Comparison of ENCODE assay signal across 8 mouse cellular contexts in genomic region chr13:34873801-34874681, GRCm38 (mm10). TPM values are rescaled to one million over a fixed set of nuclear protein-coding genes. Genes with fewer than 3 reads are reported as not detected.
DNase-seq lines count a peak whose midpoint lies in the region; ATAC-seq lines count a peak whose summit lies in the region.

No protein-coding gene starts in this region.

- H3K4me3 ChIP-seq in lung, embryonic 16.5 days (ENCODE audit: low read length), result peak overlapping the region; percentile 99

- H3K36me3 ChIP-seq in lung, embryonic 16.5 days (ENCODE audit: control insufficient read depth, insufficient read depth, low read length), result no peaks in the 10 kb centered on the region

- peaks cover 6% of the 10 kb centered on the region for H3K4me1 ChIP-seq in lung, embryonic 16.5 days (replicated peaks; ENCODE audit: control insufficient read depth, insufficient read depth, low read length)

- peak; percentile 91 to 92 for ATAC-seq in hematopoietic stem cell, adult 5-6 weeks (replicated peaks in 1 of 2; ENCODE audit: insufficient read depth in 1 of 2, low FRiP score in 2 of 2, low TSS enrichment in 1 of 2, low read depth in 1 of 2, poor library complexity in 2 of 2, severe bottlenecking in 2 of 2)
- peak; percentile 95 for ATAC-seq in lung, embryonic 16.5 days (ENCODE audit: low read depth)

- no peaks in the 10 kb centered on the region for H3K27me3 ChIP-seq in lung, embryonic 16.5 days (ENCODE audit: control insufficient read depth, insufficient read depth, low read depth, low read length)

- peak overlapping the region; percentile 99 for H3K27ac ChIP-seq in lung, embryonic 16.5 days (ENCODE audit: low read length)

- 2% methylated on average over 45 of the region's 45 CpGs for WGBS in lung, embryonic 16.5 days

- H3K9me3 ChIP-seq in lung, embryonic 16.5 days (ENCODE audit: control insufficient read depth, low read length), result no peaks in the 10 kb centered on the region

- H3K4me2 ChIP-seq in lung, embryonic 16.5 days (ENCODE audit: low read depth, low read length), result peak overlapping the region; percentile 70

- peak; percentile 94 for DNase-seq in MEL-GATA-1-ER (ENCODE audit: extremely low read depth, low read depth)
- DNase-seq in cerebellum, adult 8-10 months, result peak; percentile 91
- DNase-seq in forelimb bud, embryonic 11.5 days (ENCODE audit: low read depth, low spot score), result peak; percentile 95
- DNase-seq in layer of hippocampus, adult 9-10 months (ENCODE audit: low spot score), result peak; percentile 78
- DNase-seq in ovary, postnatal 10 days (ENCODE audit: low spot score), result peak; percentile 73
- DNase-seq in thymus, postnatal 10 days (ENCODE audit: low spot score in 2 of 2), result peak; percentile 86 to 88

- H3K9ac ChIP-seq in lung, embryonic 16.5 days (ENCODE audit: low read length), result peak overlapping the region; percentile 72

RNA-seq across cellular contexts. Expression of gene Prpf4b, which starts 1.1 kb away (rescaled TPM):
- total RNA-seq in hematopoietic stem cell, adult 5-6 weeks (2017), result 184 and 215 TPM in 2 replicates
- 65.2 and 70.6 TPM in 2 replicates for polyA plus RNA-seq in lung, embryonic 16.5 days (2015; fragmentation: Nextera tagmentation; extraction: Ambion mirVana)

RNA-seq across cellular contexts. Expression of gene Fam217a, which starts 50.1 kb away (rescaled TPM):
- total RNA-seq in hematopoietic stem cell, adult 5-6 weeks (2017), result not detected in 2 replicates
- polyA plus RNA-seq in lung, embryonic 16.5 days (2015; fragmentation: Nextera tagmentation; extraction: Ambion mirVana), result 1.7 and 1.9 TPM in 2 replicates

RNA-seq across cellular contexts. Expression of gene 4933417A18Rik, which starts 50.2 kb away (rescaled TPM):
- total RNA-seq in hematopoietic stem cell, adult 5-6 weeks (2017), result not detected in 2 replicates
- polyA plus RNA-seq in lung, embryonic 16.5 days (2015; fragmentation: Nextera tagmentation; extraction: Ambion mirVana), result not detected in 2 replicates

Comparison
In these comparisons a context has a peak if more than half of its experiments do, and no peak if none do; other contexts are left out.
1. Peak in every context shown above with its lines: DNase-seq, ATAC-seq, H3K4me3 ChIP-seq and H3K27ac ChIP-seq.